Mouse (Mus musculus) midbrain, embryonic 15.5 days (tissue): ENCODE measurements around the gene Il17rc. TPM values are rescaled to one million over a fixed set of nuclear protein-coding genes. Genes with fewer than 3 reads are reported as not detected.

Source experiments
- ATAC-seq: fragments of 200-750 bp; cut with Nextera tagmentation; replicated peaks from 2 replicates; pipeline ENCODE4 v1.8.0; 2017; ENCODE audit warnings: moderate TSS enrichment
- H3K27ac ChIP-seq: fragments of 300-500 bp; sonication (generic); 2 replicates; pipeline ENCODE4 v1.5.1; 2015; ENCODE audit warnings: mild to moderate bottlenecking, inconsistent platforms
- H3K27me3 ChIP-seq: fragments of 300-500 bp; sonication (generic); replicated peaks from 2 replicates; pipeline ENCODE4 v1.6.1; 2015; ENCODE audit warnings: inconsistent platforms
- H3K36me3 ChIP-seq: fragments of 300-500 bp; sonication (generic); replicated peaks from 2 replicates; pipeline ENCODE4 v1.6.1; 2015; ENCODE audit warnings: inconsistent platforms
- H3K4me1 ChIP-seq: fragments of 300-500 bp; sonication (generic); 2 replicates; pipeline ENCODE4 v1.6.1; 2015; ENCODE audit warnings: inconsistent platforms
- H3K4me2 ChIP-seq: fragments of 300-500 bp; sonication (generic); 2 replicates; pipeline ENCODE4 v1.6.1; 2015; ENCODE audit warnings: inconsistent platforms, mild to moderate bottlenecking, moderate library complexity
- H3K4me3 ChIP-seq: fragments of 300-500 bp; sonication (generic); 2 replicates; pipeline ENCODE4 v1.5.1; 2015; ENCODE audit warnings: mild to moderate bottlenecking, inconsistent platforms
- H3K9ac ChIP-seq: fragments of 300-500 bp; sonication (generic); 2 replicates; pipeline ENCODE4 v1.6.1; 2015; ENCODE audit warnings: mild to moderate bottlenecking, inconsistent platforms
- H3K9me3 ChIP-seq: fragments of 300-500 bp; sonication (generic); 2 replicates; pipeline ENCODE4 v1.6.1; 2016; ENCODE audit warnings: inconsistent platforms
- WGBS: fragments of 180-500 bp; shearing (Covaris S2); methylation state at CpG from one replicate; pipeline ENCODE4 v1.1.7; 2015; ENCODE audit warnings: mixed read lengths; 5-methylcytosine and 5-hydroxymethylcytosine counted together
- polyA plus RNA-seq: library from polyadenylated mRNA; unstranded; fragments of >200 nt; fragmentation: Nextera tagmentation; extraction: Ambion mirVana; gene quantifications from 2 replicates; pipeline ENCODE4 v1.2.1, GENCODE M21; 2015

The Il17rc gene
- polyA plus RNA-seq, 1 experiment from 2014 or later: 3.4 TPM

GRCm38 (mm10) chr6:113464040-113464439 is 7.2 kb upstream of the Il17rc start:
- ATAC-seq: no peak
- WGBS: 73% methylated on average over 7 of the region's 7 CpGs
- no peak overlapping the region for H3K27ac ChIP-seq

DNA sequence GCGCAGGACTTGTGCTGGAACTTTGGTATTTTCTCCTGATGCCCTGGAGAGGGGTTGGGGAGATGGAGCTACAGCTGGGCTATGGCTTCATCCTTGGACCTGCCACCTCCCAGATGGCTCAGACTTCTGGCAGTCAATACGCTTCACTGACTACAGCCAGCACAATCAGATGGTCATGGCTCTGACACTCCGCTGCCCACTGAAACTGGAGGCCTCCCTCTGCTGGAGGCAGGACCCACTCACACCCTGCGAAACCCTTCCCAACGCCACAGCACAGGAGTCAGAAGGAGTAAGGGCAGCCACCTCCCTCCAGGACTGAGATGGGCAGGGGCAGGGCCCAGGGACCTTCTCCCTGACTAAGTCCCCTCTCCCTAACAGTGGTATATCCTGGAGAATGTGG is 5.6 kb upstream of the Il17rc start:
- peaks cover 12% of the 10 kb centered on the region for H3K4me1 ChIP-seq
- no peak overlapping the region for H3K4me2 ChIP-seq
- H3K27ac ChIP-seq: no peak overlapping the region
- H3K9ac ChIP-seq: no peak overlapping the region
- H3K36me3 ChIP-seq: no peaks in the 10 kb centered on the region
- ATAC-seq: no peak
- peaks cover 13% of the 10 kb centered on the region for H3K27me3 ChIP-seq
- no peak overlapping the region for H3K4me3 ChIP-seq
- WGBS: 46% methylated on average over 5 of the region's 5 CpGs
- H3K9me3 ChIP-seq: no peaks in the 10 kb centered on the region

More at GRCm38 (mm10) chr6:113464040-113464439, 7.2 kb upstream of the Il17rc start:
- H3K9ac ChIP-seq: no peak overlapping the region
- no peaks in the 10 kb centered on the region for H3K9me3 ChIP-seq
- H3K4me1 ChIP-seq: peaks cover 2% of the 10 kb centered on the region
- H3K36me3 ChIP-seq: no peaks in the 10 kb centered on the region
- no peak overlapping the region for H3K4me2 ChIP-seq
- H3K27me3 ChIP-seq: no peaks in the 10 kb centered on the region
- H3K4me3 ChIP-seq: no peak overlapping the region

DNA sequence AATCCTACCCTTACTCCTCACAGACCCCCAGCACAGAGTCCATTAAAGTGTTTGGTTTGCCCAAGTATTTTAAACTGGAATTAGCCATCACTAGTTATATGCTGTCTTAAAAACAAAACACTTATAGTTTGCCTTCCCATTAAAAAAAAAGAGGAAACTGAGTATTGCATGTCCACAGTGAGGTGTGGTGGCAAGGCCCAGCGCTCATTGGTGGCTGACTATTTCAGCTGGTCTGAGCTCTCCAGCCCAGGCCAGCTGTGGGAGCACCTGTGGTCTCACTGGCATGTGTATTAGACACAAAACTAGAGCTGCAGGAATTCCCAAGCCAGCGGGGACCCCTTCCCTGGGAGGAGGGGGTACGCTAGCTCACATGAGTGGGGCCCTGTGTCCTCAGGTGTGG is 2.7 kb upstream of the Il17rc start:
- Histone ChIP-seq H3K9me3 (no peaks in the 10 kb centered on the region), H3K4me2 (no peak overlapping the region), H3K9ac (no peak overlapping the region), H3K36me3 (no peaks in the 10 kb centered on the region), H3K27me3 (peaks cover 24% of the 10 kb centered on the region), H3K27ac (no peak overlapping the region), H3K4me3 (no peak overlapping the region), H3K4me1 (peaks cover 12% of the 10 kb centered on the region)
- no peak; the same call in 1 of the 2 replicates for ATAC-seq
- 72% methylated on average over 3 of the region's 3 CpGs for WGBS

DNA sequence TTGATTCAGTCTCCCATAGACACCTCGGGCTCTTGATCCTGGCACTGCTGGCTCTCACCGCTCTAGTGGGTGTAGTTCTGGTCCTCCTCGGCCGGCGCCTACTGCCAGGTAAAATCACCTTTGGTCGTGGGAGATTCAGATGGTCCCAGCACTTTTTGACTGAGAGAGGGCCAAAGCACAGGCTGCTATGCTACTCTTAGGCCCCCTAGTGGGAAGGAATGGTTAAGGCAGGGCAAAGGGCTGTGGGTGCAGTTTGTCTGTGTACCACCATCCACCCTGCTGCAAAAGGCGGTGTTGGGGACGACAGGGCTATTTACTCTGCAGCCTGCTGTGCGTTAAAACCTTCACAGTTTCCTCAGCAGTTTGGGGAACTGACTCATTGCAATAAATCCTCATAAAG is 2.2 kb upstream of the Il17rc start:
- peaks cover 24% of the 10 kb centered on the region for H3K27me3 ChIP-seq

DNA sequence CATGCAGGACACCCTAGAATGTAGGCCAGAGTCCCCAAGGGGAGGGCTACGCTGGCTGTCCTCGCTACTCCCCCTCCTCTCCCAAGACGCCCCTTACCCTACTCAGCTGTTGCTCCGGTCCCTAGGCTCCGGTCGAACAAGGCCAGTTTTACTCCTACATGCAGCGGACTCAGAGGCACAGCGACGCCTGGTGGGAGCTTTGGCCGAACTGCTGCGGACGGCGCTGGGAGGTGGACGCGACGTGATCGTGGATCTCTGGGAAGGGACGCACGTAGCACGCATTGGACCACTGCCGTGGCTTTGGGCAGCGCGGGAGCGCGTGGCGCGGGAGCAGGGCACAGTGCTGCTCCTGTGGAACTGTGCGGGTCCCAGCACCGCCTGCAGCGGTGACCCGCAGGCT is 1.8 kb upstream of the Il17rc start:
- Histone ChIP-seq H3K4me3 (peak overlapping the region; percentile 40), H3K4me1 (peaks cover 12% of the 10 kb centered on the region), H3K36me3 (no peaks in the 10 kb centered on the region), H3K4me2 (peak overlapping the region; percentile 72), H3K9me3 (no peaks in the 10 kb centered on the region), H3K27ac (no peak overlapping the region), H3K27me3 (peaks cover 24% of the 10 kb centered on the region), H3K9ac (peak overlapping the region; percentile 32; the same call in 1 of the 2 replicates)
- 1% methylated on average over 31 of the region's 31 CpGs for WGBS
- peak; percentile 70 for ATAC-seq

More for the DNA sequence above, 2.2 kb upstream of the Il17rc start:
- 0 out of 2 replicates have a peak overlapping the region, but pooled peaks have one; percentile 32 for H3K9ac ChIP-seq
- H3K4me3 ChIP-seq: peak overlapping the region; percentile 40
- peak overlapping the region; percentile 72 for H3K4me2 ChIP-seq
- no peaks in the 10 kb centered on the region for H3K36me3 ChIP-seq
- H3K4me1 ChIP-seq: peaks cover 12% of the 10 kb centered on the region
- no peak overlapping the region for H3K27ac ChIP-seq
- ATAC-seq: peak; percentile 79; the same call in 1 of the 2 replicates
- WGBS: 9% methylated on average over 9 of the region's 9 CpGs
- no peaks in the 10 kb centered on the region for H3K9me3 ChIP-seq

DNA sequence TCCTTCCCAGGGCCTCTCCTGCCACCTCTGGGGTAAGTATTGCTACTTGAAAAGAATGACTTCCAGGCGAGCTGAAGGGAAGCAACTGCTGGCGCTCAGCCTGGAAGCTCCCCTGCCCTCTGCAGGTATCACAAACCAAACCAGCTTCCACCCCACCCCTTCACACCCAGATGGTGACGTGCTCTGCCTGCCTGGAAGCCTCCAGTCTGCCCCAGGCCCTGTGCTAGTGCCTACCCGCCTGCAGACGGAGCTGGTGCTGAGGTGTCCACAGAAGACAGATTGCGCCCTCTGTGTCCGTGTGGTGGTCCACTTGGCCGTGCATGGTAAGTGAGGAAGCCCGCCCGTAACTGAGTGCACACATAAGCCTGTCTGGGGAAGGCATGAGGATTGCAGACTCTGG is 834 bp downstream of the Il17rc start:
- ATAC-seq: no peak
- H3K36me3 ChIP-seq: no peaks in the 10 kb centered on the region
- no peaks in the 10 kb centered on the region for H3K9me3 ChIP-seq
- H3K27me3 ChIP-seq: peaks cover 24% of the 10 kb centered on the region
- WGBS: 65% methylated on average over 10 of the region's 10 CpGs
- no peak overlapping the region for H3K27ac ChIP-seq
- H3K4me3 ChIP-seq: no peak overlapping the region
- H3K9ac ChIP-seq: no peak overlapping the region
- peaks cover 12% of the 10 kb centered on the region for H3K4me1 ChIP-seq
- no peak overlapping the region for H3K4me2 ChIP-seq

- Histone ChIP-seq H3K27ac (no peak overlapping the region), H3K4me3 (no peak overlapping the region), H3K4me2 (no peak overlapping the region), H3K27me3 (peaks cover 24% of the 10 kb centered on the region), H3K9me3 (no peaks in the 10 kb centered on the region), H3K36me3 (no peaks in the 10 kb centered on the region), H3K9ac (no peak overlapping the region), H3K4me1 (peaks cover 12% of the 10 kb centered on the region)
- 85% methylated on average over 2 of the region's 2 CpGs for WGBS
- ATAC-seq: no peak
These were observed 2.0 kb downstream of the Il17rc start for GRCm38 (mm10) chr6:113473246-113473645.

- no peak overlapping the region for H3K9ac ChIP-seq
- no peaks in the 10 kb centered on the region for H3K36me3 ChIP-seq
- H3K4me2 ChIP-seq: no peak overlapping the region
- H3K4me1 ChIP-seq: peaks cover 12% of the 10 kb centered on the region
- H3K4me3 ChIP-seq: no peak overlapping the region
- H3K9me3 ChIP-seq: no peaks in the 10 kb centered on the region
- H3K27ac ChIP-seq: no peak overlapping the region
- ATAC-seq: no peak
- H3K27me3 ChIP-seq: peaks cover 24% of the 10 kb centered on the region
- WGBS: 73% methylated on average over 6 of the region's 6 CpGs
These were observed 2.5 kb downstream of the Il17rc start for GRCm38 (mm10) chr6:113473715-113474114.

DNA sequence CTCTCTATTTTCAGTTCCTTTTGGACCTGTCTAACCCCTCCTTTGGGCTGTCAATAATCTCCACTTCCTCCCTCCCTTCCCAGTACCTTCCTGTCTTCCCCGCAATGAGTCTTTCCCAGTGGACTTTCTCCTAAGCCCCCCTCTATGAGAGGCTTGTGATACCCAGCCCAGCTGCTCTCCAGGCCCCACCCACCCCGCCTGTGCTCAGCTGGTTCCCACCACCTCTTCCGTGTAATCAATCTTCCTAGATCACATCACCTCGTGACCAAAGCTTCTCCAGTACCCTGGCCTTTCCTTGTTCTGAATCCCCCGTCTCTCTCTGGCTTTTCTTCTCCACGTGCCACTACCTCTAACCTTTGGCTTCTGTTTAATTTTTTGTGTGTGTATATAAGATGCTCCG is 6.1 kb downstream of the Il17rc start:
- no peak overlapping the region for H3K27ac ChIP-seq
- 58% methylated on average over 7 of the region's 7 CpGs for WGBS
- no peak overlapping the region for H3K4me3 ChIP-seq
- H3K9me3 ChIP-seq: no peaks in the 10 kb centered on the region
- no peak overlapping the region for H3K4me2 ChIP-seq
- H3K9ac ChIP-seq: no peak overlapping the region
- peaks cover 9% of the 10 kb centered on the region for H3K4me1 ChIP-seq
- 0 out of 2 replicates have a peak, but pooled peaks cover 3% of the 10 kb centered on the region for H3K27me3 ChIP-seq
- H3K36me3 ChIP-seq: no peaks in the 10 kb centered on the region
- no peak for ATAC-seq

GRCm38 (mm10) chr6:113478906-113479305 is 7.7 kb downstream of the Il17rc start:
- Histone ChIP-seq H3K4me3 (no peak overlapping the region), H3K4me1 (peaks cover 16% of the 10 kb centered on the region), H3K9ac (no peak overlapping the region), H3K27ac (no peak overlapping the region), H3K36me3 (no peaks in the 10 kb centered on the region), H3K27me3 (0 out of 2 replicates have a peak, but pooled peaks cover 3% of the 10 kb centered on the region), H3K4me2 (no peak overlapping the region), H3K9me3 (no peaks in the 10 kb centered on the region)
- ATAC-seq: no peak
- WGBS: 86% methylated on average over 10 of the region's 10 CpGs

- Histone ChIP-seq H3K9me3 (no peaks in the 10 kb centered on the region), H3K27ac (no peak overlapping the region), H3K4me2 (no peak overlapping the region), H3K9ac (no peak overlapping the region), H3K36me3 (no peaks in the 10 kb centered on the region), H3K27me3 (0 out of 2 replicates have a peak, but pooled peaks cover 3% of the 10 kb centered on the region), H3K4me3 (no peak overlapping the region), H3K4me1 (peaks cover 34% of the 10 kb centered on the region)
- no peak for ATAC-seq
- WGBS: 69% methylated on average over 18 of the region's 18 CpGs
These were observed 9.5 kb downstream of the Il17rc start for GRCm38 (mm10) chr6:113480555-113481373.

- Histone ChIP-seq H3K9me3 (no peaks in the 10 kb centered on the region), H3K36me3 (no peaks in the 10 kb centered on the region), H3K9ac (peak overlapping the region; percentile 83), H3K27me3 (0 out of 2 replicates have a peak, but pooled peaks cover 3% of the 10 kb centered on the region), H3K4me2 (peak overlapping the region; percentile 92), H3K4me1 (peaks cover 43% of the 10 kb centered on the region), H3K27ac (peak overlapping the region; percentile 83), H3K4me3 (peak overlapping the region; percentile 65)
- peak; percentile 66 for ATAC-seq
- under 1% methylated on average over 63 of the region's 65 CpGs for WGBS
These were observed 11.4 kb downstream of the Il17rc start for GRCm38 (mm10) chr6:113482477-113483099.
